Mouse (Mus musculus) adrenal gland, postnatal 25 days (tissue): ENCODE measurements around the gene Gm49416. TPM values are rescaled to one million over a fixed set of nuclear protein-coding genes. Genes with fewer than 3 reads are reported as not detected.
A peak's percentile ranks its signal among the peaks of the same experiment; 100 is the strongest.
"Not testable (repeated sequence)": the region's sequence is repeated elsewhere in the genome, so short reads cannot be mapped to it uniquely, and the experiment has no call there.

ENCODE experiments used
- DNase-seq: peaks from one replicate; pipeline ENCODE4 v3.0.0; 2021; ENCODE audit warnings: mixed read lengths
- long read RNA-seq: library from polyadenylated mRNA; stranded (forward); transcript quantifications from one replicate; pipeline ENCODE4 v2.0.0, GENCODE M21; 2021
- total RNA-seq: library from RNA; stranded (reverse); gene quantifications from 2 replicates; pipeline ENCODE4 v1.2.3, GENCODE M21; 2021

Gene Gm49416
- total RNA-seq, result not detected in 2 replicates
- long read RNA-seq, result 0 reads

DNA sequence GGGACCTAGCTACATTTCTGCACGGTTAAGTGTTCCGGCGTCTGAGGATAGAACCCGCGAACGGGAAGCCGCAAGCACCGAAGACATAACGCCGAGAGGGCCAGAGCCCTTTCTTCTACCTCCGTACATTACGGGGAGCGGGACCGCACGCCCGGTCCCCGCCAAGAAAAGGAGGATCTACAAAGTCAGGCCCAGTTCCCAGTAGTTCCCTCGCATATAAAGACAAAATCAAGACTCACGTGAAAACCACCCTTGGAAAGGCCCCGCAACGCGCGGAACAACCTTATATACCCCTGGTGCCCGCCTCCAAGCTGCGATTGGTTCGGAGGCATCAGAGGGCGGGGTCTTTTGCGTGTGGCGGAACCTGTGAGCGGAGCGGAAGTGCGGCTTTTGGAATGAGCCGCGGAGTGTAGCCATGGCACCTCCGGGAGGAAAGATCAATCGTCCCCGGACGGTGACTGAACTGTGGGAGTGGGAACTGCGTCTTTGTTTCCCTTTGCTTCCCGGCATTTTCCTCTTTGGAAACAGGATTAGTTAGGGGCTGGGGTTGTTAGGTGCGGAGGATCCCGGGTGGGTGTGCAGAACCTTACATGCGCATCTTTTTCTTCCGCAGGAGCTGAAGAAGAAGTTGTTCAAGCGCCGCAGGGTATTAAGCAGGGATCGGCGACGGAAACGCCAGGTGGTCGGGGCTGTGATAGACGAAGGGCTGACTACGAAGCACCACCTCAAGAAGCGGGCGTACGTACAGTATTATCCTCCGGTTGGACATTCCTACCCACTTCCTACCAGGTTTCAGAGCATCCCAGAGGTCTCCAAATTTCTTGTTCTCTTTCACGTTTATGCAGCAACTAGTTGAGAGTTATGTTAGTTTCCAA lies at the start of gene Gm49416, which contains the start of gene 1810009A15Rik:
Gm49416 (plus strand) TSS at position 416 of the 875 bp plus-strand sequence.
1810009A15Rik (plus strand) TSS at position 343 of the 875 bp plus-strand sequence.
- peak; percentile 93 for DNase-seq

DNA sequence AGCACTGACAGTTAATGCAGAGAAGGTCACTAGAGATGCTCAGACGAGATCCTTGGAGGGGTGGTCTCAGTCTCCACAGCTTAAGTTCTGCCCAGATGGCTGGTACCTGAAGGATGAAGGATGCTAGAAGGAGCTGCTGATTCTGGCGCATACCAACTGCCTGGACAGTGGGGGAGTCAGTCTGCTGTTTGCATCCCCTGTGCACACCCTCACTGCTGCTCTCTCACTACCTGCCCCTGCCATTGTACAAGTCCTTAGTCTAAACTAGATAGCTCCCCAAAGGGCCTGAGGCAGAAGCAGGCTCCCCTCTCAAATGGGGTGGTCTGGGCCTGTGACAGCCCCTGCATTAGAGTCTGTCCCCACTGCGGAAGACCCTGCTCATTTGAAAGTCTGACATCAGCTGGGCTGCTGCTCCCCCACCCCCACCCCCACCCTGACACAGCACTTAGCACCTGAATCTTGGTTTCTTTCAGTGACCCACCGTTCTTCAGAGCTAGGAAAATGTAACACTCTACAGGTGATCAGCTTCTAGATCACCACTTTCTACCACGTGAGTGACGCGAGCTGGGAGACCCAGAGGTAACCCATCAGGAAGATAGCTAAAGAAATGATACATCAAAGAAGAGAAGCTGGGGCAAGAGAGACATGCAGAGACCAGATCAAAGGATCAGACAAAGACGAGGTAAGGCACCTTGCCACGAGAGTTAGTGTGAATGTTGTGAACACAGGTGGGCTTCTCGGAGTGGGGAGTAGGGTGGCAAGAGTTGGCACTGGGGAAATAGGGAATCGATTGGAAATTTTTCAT lies 49.4 kb upstream of the Gm49416 start, which contains the start of gene Gng3:
Gng3 (minus strand) TSS at position 92 of the 805 bp plus-strand sequence.
- DNase-seq, result no peak

DNA sequence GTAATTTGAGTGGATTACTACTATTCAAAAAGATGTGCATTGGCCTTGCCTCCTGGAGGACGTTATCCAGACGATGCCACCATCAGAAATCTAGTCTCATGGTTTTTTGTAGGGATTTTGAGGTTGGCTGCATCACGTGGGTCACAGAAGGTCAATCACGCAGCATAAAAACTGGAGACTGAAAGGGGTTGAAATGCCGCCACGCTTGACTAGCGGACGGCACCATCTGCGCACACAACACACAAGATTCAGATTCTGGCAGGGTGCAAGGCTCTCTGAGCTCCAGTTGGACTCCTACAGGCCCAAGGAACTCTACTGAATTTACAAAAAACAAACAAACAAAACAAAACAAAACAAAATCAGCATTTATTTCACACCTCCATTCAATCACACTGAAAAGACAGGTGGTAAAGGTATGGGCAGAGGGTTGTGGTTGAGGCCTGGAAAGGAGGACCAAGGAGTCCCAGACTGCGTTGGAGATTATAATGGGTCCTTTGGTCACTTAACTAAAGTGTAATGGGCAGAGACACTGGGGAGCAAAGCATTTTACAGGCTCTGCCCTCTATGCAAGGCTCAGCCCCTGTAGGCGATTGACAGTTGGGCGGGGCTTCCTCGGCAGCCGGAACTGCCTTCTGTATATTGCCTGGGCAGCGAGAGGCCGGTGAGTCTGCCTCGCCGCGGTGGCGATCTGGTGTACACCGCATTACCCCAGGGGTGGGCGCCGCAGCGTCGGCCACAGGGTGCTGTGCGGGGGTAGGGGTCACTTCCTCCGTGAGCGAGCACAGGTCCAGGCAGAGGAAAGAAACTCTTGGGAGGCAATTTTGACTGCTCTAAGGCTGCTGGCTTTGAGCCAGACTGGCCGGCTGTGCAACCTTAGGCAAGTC lies 48.6 kb upstream of the Gm49416 start:
- peak; percentile 80 for DNase-seq

DNA sequence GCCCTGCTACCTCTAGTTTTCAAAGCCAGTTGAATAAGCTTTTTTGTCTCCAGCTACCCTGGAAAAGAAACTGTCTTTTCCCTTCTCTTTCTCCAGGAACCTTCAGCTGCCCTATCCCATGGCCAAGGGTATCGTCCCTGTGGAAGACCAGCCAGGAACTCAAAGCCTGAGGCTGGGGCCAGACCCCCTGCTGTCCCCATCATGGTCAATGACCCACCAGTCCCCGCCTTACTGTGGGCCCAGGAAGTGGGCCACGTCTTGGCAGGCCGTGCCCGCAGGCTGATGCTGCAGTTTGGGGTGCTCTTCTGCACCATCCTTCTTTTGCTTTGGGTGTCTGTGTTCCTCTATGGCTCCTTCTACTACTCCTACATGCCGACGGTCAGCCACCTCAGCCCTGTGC lies 47.7 kb upstream of the Gm49416 start:
- DNase-seq, result no peak

DNA sequence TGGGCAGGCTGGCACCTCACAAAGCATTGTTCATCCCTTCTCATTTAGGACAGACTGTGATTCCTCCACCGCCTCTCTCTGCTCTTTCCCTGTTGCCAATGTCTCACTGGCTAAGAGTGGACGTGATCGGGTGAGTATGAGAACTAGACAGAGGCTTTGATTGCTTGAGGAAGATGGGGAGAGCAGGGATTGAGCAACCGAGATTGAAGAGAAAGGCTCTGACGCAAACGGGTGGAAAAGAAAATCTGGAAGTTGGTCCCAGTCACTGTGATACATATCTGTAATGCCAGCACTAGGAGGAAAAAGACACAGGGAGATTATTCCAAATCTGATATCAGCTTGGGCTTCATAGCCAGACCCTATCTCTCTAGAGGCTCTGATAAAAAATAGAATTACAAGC lies 45.8 kb upstream of the Gm49416 start:
- DNase-seq, result no peak

DNA sequence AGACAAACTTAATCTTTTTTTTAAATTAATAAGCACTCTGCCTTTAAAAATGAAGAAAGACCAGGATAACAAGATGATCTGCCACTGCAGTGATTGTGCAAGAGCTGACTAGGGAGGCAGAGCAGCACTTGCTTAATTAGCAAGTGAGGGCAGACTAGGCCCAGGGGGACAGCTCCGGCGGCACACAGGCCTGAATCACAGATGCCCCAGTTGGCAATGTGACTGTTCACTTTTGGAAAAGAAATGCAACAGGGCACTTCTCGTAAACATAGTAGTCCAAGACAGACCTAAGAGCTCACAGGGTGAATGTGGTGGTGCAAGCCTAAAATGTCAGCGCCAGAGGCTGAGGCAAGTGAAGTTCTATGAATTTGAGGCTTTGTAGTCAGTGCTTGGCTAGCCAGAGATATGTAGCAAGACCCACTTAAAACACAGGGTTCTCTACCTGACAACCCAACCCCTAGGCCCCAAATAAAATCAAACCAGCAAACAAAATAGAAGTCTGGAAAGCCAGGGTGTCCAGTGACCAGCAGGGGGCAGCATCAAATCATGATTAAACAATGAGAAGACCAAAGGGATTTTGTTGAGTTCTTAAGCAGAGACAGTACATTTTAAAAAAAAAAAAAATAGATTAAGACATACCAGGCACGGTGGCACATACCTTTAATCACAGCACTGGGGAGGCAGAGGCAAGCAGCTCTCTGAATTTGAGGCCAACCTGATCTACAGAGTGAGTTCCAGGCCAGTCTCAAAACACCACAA lies 44.2 kb upstream of the Gm49416 start:
- DNase-seq, result peak; percentile 73

DNA sequence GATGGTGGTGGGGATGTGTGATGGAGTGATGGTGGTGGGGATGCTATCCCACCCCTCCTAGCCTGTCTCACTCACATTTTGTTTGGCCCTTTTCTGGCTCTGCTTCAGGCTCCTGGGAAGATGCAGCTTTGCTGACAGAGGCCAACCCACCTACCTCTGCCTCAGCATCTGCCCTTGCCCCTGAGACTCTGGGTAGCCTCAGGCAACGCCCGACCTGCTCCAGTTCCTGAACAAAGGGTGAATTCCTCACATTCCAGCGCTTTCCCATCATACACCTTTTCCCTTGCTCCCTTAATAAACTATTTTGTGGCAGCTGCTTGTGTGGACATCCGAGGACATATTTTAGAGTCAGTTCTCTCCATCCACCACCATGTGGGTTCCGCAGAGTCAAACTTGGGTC lies 40.4 kb upstream of the Gm49416 start:
- DNase-seq, result no peak

DNA sequence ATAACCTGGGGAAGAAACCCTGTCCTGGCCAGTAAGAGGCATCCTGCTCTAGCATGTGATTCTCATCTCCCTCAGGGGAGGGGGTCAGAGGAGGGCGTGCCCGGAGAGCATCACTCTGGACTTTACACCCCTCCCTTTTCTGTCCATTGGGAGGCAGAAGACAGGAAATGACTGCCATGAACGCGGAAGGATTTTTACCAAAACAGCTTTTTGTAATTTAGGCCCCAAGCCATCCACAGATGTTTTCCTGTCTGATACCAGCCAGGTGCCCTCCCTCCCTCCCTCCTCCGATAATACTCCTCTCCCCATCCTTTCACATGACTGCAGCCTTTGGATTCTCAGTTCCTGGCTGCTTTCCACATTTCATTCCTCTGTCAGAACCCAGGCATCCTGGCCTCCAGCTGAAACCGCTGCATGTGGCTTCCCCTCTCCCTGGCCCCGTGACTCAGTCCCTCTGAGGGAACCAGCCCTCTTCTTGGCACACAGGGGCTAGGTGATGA lies 38.3 kb upstream of the Gm49416 start, which contains the start of gene Lrrn4cl:
Lrrn4cl (plus strand) TSS at position 367 of the 500 bp plus-strand sequence.
- DNase-seq, result no peak

DNA sequence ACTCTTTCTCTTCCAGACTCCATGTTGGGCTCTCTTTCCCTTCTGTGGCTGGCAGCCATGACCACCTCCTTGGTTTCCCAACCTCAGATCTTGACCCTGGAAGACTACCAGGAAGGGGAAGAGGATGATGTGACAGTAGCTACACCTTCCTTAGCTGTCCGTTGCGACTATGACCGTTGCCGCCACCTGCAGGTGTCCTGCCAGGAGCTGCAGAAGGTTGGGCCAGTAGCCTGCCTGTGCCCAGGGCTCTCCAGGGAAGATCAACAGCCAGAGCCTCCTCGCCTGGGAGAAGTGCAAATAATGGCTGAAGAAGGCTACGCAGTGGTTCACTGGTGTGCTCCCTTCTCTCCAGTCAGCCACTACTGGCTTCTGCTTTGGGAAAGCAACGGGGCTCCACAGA lies 37.1 kb upstream of the Gm49416 start:
- DNase-seq, result no peak

DNA sequence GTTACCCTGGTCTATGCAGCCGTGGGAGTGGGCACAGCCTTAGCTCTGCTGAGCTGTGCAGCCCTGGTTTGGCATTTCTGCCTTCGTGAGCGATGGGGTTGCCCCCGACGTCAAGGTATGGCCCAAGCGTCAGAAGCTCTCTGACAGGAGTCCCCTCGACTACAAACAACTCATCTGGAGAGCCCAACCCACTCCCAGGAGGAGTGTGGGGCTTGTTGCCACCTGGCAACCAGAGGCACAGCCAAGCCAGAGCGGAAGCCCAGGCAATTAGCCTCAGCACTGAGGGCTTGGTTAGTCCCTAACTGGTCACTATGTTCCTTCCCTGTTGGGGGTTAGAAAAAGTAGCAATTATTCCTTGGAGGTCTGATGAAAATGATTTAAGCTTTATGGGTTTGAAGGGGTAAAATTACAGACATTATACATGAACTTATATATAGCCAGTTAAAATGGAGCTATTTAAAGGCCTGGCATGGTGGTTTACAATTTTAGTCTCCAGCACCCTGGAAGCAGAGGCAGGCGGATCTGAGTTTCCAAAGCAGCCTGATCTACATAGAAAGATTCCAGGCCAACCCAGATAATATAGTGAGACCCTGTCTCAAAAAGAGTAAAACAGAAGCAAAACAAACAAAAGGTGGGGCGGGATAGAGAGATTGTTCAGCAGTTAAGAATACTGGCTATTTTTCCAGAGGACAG lies 36.3 kb upstream of the Gm49416 start:
- DNase-seq, result no peak

DNA sequence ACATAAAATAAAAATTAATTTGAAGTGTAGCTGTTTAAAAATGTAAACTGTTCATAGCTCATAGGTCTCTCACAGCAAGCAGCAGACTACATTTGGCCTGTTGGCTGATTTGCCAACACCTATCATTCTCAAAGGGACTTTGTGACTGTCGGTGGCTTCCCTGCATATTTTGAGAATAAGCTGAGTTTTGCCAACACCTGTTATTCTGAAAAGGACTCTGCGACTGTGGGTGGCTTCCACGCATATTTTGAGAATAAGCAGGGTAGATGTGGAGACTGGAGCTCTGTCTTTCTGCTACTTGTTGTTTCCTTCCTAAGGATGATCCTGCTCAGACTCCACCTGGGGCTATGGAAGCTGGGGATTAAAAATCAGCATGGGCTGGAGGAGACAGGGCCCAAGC lies 35.6 kb upstream of the Gm49416 start:
- no peak for DNase-seq

DNA sequence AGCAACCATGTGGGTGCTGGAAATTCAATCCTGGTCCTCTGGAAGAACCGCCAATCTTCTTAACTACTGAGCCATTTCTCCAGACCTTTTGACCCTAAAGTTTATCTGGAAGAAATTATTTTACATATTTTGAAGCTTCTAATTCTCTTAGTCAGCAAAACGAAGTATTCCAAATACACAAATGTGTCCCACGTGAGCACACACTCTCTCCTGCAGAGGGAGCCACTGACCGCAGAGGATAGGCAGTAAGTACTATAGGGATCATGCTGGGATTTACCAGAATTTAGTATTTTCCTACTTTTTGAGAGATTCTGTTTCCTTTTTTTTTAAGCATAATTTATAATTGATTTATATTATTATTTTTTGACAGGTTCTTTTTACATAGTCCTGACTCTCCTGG lies 31.0 kb upstream of the Gm49416 start:
- peak; percentile 65 for DNase-seq

DNA sequence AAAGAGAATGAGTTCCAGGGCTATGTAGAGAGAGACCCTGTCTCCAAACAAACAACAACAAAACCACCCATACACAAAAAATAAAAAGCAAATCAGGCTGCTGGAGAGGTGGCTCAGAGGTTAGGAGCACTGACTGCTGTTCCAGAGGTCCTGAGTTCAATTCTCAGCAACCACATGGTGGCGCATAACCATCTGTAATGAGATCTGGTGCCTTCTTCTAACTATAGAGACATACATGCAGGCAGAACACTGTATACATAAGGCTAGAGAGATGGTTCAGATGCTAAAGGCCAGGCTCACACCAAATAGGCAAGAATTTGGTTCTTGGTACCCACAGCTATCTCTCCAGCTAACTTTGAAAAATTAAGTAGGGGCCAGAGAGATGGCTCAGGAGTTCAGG lies 29.7 kb upstream of the Gm49416 start:
- DNase-seq, result no peak

DNA sequence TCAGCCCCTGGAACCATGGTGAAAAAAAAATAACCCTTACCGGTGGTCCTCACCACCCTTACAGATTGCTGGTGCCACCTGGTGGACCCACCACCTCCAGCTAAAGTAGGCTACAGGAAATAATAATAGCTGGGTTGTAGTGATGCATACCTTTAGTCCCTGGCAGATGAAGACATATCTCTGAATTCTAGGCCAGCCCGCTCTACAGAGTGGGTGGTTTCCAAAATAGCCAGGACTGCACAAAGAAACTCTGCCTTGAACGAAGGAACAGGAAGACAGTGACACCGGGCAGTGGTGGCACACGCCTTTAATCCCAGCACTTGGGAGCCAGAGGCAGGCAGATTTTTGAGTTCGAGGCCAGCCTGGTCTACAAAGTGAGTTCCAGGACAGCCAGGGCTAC lies 24.5 kb upstream of the Gm49416 start:
- DNase-seq, result no peak

DNA sequence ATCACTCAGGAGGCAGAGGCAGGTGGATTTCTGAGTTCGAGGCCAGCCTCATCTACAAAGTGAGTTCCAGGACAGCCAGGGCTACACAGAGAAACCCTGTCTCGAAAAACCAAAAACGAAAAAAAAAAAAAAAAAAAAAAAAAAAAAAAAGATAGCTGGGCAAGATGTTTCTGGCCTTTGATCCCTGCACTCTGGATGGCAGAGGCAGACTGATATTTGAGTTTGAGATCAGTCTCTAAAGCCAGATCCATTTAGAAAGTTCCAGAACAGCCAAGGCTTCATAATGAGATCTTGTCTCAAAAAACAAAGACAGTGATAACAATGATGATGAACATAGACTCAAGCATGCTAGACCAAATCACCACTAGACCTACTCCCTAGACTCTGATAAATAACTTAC lies 18.3 kb upstream of the Gm49416 start:
- not testable (repeated sequence) for DNase-seq

DNA sequence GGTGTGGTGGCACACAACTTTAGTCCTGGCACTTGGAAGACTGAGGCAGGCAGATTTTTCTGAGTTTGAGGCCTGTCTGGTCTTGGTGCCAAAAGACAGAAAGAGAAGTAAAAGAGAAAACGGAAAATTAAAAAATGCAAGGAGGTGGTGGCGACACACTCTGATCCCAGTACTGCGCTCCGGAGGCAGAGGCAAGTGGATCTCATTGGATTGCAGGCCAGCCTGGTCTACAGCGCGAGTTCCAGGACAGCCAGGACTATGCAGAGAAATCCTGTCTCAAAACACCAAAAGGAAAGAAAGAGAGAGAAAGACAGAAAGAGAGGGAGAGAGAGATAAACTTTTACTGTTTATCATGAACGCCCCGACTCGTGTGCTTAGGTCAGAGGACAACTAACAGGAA lies 17.9 kb upstream of the Gm49416 start:
- DNase-seq, result no peak

DNA sequence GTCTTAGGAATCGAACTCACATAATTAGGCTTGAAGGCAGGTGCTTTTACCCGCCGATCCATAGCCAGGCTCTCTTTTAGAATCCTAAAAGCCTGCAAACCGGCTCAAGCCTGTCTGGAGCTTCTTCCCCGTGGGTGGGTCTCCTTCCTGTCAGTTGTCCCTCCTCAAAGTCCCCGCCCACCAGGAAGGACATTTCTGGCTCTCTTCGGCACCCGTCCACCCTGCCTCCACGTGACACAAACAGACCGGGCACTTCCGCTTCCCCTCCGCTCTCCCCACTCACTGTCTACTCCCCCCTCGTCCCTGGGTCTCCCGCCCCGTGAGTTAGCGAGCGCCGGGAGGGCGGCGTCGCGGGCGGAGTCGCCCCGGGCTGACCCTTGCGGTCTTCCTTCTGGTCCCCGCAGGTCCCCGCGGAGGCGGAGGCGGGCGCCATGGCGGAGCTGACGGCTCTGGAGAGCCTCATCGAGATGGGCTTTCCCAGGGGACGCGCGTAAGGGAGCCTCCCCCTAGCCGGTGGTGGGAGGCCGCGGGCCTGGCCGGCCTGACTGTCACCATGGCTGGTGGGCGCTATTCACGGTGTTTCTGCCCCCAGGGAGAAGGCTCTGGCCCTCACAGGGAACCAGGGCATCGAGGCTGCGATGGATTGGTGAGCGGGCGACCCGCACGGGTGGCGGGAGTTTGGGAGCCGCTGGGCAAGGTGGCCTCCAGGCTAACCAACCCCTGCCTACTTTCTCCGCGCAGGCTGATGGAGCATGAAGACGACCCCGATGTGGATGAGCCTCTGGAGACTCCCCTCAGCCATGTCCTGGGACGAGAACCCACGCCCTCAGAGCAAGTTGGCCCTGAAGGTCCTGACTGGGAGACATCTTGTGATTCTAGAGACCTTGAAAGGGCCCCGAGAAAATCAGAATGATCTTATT lies 17.2 kb upstream of the Gm49416 start, which contains the start of gene Ubxn1:
Ubxn1 (plus strand) TSS at position 230 of the 920 bp plus-strand sequence.
- peak; percentile 95 for DNase-seq

DNA sequence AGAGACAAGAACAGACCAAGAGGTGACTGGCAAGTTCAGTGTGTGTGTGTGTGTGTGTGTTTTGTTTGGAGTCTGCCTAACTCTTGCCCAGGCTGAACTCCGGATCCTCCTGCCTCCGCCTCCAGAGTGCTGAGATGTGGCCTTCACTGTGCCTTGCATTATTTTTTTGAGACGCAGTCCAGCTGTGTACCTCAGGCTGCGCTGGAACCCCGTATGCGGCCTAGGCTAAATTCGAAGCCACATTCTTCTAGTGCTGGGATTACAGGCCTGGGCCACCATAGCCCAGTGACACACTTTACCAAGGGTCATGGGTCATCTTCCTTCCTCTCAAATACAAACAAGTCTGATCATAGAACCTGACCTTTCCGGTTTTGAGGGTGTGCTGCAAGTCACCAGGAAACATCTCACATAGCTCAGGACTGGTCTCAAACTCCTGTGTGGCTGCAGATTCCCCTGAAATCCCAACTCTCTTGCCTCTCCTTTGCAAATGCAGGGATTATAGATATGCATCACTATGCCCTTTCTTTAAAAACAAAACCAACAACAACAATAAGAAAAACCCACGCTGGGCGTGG lies 16.4 kb upstream of the Gm49416 start:
- no peak for DNase-seq

DNA sequence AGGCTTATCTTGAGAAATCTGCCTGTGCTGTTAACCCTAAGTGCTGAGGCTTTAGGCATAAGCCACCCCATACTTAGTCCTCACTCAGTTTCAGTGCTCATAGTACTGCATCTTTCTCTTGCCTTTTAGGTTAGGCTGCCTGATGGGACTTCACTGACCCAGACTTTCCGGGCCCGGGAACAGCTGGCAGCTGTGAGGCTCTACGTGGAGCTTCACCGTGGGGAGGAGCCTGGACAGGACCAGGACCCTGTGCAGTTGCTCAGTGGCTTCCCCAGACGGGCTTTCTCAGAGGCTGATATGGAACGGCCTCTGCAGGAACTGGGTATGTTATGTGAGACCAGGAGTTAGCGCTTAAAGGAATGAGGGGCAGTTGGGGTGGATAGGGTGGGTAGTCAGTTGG lies 13.7 kb upstream of the Gm49416 start:
- DNase-seq, result no peak
